Mouse (Mus musculus) hematopoietic stem cell, adult 5-6 weeks (primary cell): ENCODE measurements around the gene Znrf1. TPM values are rescaled to one million over a fixed set of nuclear protein-coding genes. Genes with fewer than 3 reads are reported as not detected.

Experiments used
- total RNA-seq: library from RNA; stranded (forward); fragments of 172-1452, 232-1000 nt; gene quantifications from 2 replicates; pipeline ENCODE4 v1.2.3, GENCODE M21; 2017

The Znrf1 gene
- total RNA-seq, 1 experiment from 2014 or later = 57.9 TPM

Other genes starting within 250 kb of the Znrf1 start
- gene Rfwd3, start 235.9 kb upstream of the Znrf1 start, total RNA-seq = 55.8 and 56.8 TPM in 2 replicates
- gene Mlkl, start 197.9 kb upstream of the Znrf1 start, total RNA-seq = 49.0 and 49.4 TPM in 2 replicates
- not detected in 2 replicates for gene Fa2h, start 142.3 kb upstream of the Znrf1 start, total RNA-seq
- gene Wdr59, start 14.0 kb upstream of the Znrf1 start, total RNA-seq = 3.9 and 5.6 TPM in 2 replicates
- gene Ldhd, start 94.3 kb downstream of the Znrf1 start, total RNA-seq = 3.3 and 4.1 TPM in 2 replicates
- gene Zfp1, start 107.3 kb downstream of the Znrf1 start, total RNA-seq = 21.8 and 22.6 TPM in 2 replicates
- gene Ctrb1, start 154.9 kb downstream of the Znrf1 start, total RNA-seq = not detected in 2 replicates
- gene Bcar1, start 207.7 kb downstream of the Znrf1 start, total RNA-seq = 0.06 TPM in 1 of 2 replicates, not detected in the other